Mouse (Mus musculus) olfactory bulb, adult 2 months (tissue): ENCODE results near the gene Kcnk16.

ENCODE experiments used
- CTCF ChIP-seq: fragments of 200-500 bp; IDR thresholded peaks from 2 replicates; pipeline ENCODE4 v1.5.1; 2012; ENCODE audit warnings: low read depth, mild to moderate bottlenecking, low read length, moderate library complexity; ENCODE audit not compliant: insufficient read depth
- POLR2A ChIP-seq: fragments of 200-500 bp; IDR thresholded peaks from 2 replicates; pipeline ENCODE4 v1.6.1; 2012; ENCODE audit warnings: mild to moderate bottlenecking, low read depth, low read length, moderate library complexity; ENCODE audit not compliant: insufficient read depth

- no peak for TF ChIP-seq POLR2A
- TF ChIP-seq CTCF, result no peak
Observed at GRCm38 (mm10) chr14:20226488-20226887, 42.5 kb downstream of the Kcnk16 start.
